Mouse (Mus musculus) kidney, postnatal 0 days (tissue): Measurements from ENCODE around the gene Ccdc71. TPM values are rescaled to one million over a fixed set of nuclear protein-coding genes. Genes with fewer than 3 reads are reported as not detected.

Experiments used
- ATAC-seq: fragments of 200-750 bp; cut with Nextera tagmentation; replicated peaks from 2 replicates; pipeline ENCODE4 v1.8.0; 2017; ENCODE audit warnings: low read depth, moderate number of reproducible peaks, moderate TSS enrichment, moderate library complexity; ENCODE audit not compliant: low FRiP score
- DNase-seq: peaks from one replicate; pipeline ENCODE4 v3.0.0-alpha.2; 2016; ENCODE audit warnings: low spot score
- H3K27ac ChIP-seq: fragments of 300-500 bp; sonication (generic); 2 replicates; pipeline ENCODE4 v1.5.1; 2014; ENCODE audit warnings: mild to moderate bottlenecking
- H3K27me3 ChIP-seq: fragments of 300-500 bp; sonication (generic); 2 replicates; pipeline ENCODE4 v1.6.1; 2014; ENCODE audit warnings: low read length, mixed read lengths; ENCODE audit not compliant: insufficient read depth
- H3K36me3 ChIP-seq: fragments of 300-500 bp; sonication (generic); 2 replicates; pipeline ENCODE4 v1.6.1; 2014; ENCODE audit warnings: low read length, mixed read lengths; ENCODE audit not compliant: insufficient read depth
- H3K4me1 ChIP-seq: fragments of 300-500 bp; sonication (generic); replicated peaks from 2 replicates; pipeline ENCODE4 v1.6.1; 2014; ENCODE audit warnings: antibody characterized with exemption, low read length, mixed read lengths; ENCODE audit not compliant: insufficient read depth
- H3K4me2 ChIP-seq: fragments of 300-500 bp; sonication (generic); 2 replicates; pipeline ENCODE4 v1.6.1; 2014; ENCODE audit warnings: mild to moderate bottlenecking, low read length, moderate library complexity, mixed read lengths
- H3K4me3 ChIP-seq: fragments of 300-500 bp; sonication (generic); replicated peaks from 2 replicates; pipeline ENCODE4 v1.5.1; 2014; ENCODE audit warnings: low read depth, low read length
- H3K9ac ChIP-seq: fragments of 300-500 bp; sonication (generic); 2 replicates; pipeline ENCODE4 v1.6.1; 2014; ENCODE audit warnings: low read depth, low read length
- H3K9me3 ChIP-seq: fragments of 300-500 bp; sonication (generic); replicated peaks from 2 replicates; pipeline ENCODE4 v1.6.1; 2016; ENCODE audit warnings: low read length, inconsistent platforms, mixed read lengths
- CTCF ChIP-seq: IDR thresholded peaks from 2 replicates; pipeline ENCODE4 v1.5.1; 2016; ENCODE audit warnings: antibody characterized with exemption, low read depth, mild to moderate bottlenecking, moderate library complexity
- WGBS: fragments of 180-500 bp; shearing (Covaris S2); extraction: QIAGEN DNeasy Blood & Tissue Kit; methylation state at CpG from one replicate; pipeline ENCODE4 v1.1.7; 2014; 5-methylcytosine and 5-hydroxymethylcytosine counted together
- polyA plus RNA-seq: library from polyadenylated mRNA; unstranded; fragments of >200 nt; fragmentation: Nextera tagmentation; extraction: Ambion mirVana; gene quantifications from 2 replicates; pipeline ENCODE4 v1.2.1, GENCODE M21; 2015

Gene Ccdc71
- polyA plus RNA-seq, 1 experiment from 2014 or later: 55.3 TPM

DNA sequence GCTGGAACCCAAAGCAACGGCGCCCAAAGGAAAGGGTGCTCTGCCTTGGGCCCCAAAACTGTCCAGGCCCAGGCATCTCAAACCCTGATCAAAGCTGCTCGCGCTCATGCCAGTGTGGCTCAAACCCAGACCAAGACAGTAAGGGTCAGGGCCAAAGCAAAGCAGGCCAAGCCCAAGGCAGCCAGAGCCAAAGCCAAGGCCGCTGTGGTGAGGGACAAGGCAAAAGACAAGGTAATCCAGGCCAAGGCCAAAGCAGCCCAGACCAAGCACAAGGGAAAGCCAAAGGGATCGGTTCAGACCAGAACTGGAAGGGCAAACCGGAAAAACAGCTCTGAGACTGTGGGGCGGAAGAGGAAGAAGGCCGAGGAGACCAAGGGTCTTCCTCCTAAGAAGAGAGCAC, 3.4 kb downstream of the Ccdc71 start:
- 97% methylated on average over 9 of the region's 9 CpGs for WGBS
- Histone ChIP-seq H3K9me3 (no peaks in the 10 kb centered on the region), H3K4me3 (no peak overlapping the region), H3K4me1 (peaks cover 16% of the 10 kb centered on the region), H3K4me2 (no peak overlapping the region), H3K9ac (no peak overlapping the region), H3K27me3 (no peaks in the 10 kb centered on the region), H3K27ac (no peak overlapping the region), H3K36me3 (peaks cover 28% of the 10 kb centered on the region; the same call in 1 of the 2 replicates)
- no peak for ATAC-seq
- no peak for DNase-seq
- TF ChIP-seq CTCF: no peak

DNA sequence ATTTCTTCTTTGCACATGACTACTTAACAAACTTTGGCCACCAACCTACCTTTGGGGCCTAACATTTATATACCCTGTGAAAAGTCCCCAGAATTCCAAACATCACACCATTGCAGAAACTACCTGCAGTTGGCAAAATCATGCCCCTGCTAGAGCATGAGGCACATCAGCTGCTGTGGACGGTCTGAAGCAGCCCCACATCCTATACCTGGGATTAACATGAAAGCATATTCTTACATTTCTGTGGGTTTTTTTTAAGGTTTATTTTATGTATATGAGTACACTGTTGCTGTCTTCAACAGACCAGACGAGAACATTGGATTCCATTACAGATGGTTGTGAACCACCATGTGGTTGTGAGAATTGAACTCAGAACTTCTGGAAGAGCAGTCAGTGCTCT, 5.9 kb downstream of the Ccdc71 start:
- ATAC-seq (no peak), DNase-seq (no peak)
- no peaks in the 10 kb centered on the region for H3K27me3 ChIP-seq
- no peak overlapping the region for H3K27ac ChIP-seq
- no peak for TF ChIP-seq CTCF
- no peak overlapping the region for H3K4me3 ChIP-seq
- H3K4me1 ChIP-seq: peaks cover 15% of the 10 kb centered on the region
- peaks cover 28% of the 10 kb centered on the region; the same call in 1 of the 2 replicates for H3K36me3 ChIP-seq
- no peaks in the 10 kb centered on the region for H3K9me3 ChIP-seq
- H3K9ac ChIP-seq: no peak overlapping the region
- H3K4me2 ChIP-seq: no peak overlapping the region
- WGBS: 97% methylated on average over 2 of the region's 2 CpGs

DNA sequence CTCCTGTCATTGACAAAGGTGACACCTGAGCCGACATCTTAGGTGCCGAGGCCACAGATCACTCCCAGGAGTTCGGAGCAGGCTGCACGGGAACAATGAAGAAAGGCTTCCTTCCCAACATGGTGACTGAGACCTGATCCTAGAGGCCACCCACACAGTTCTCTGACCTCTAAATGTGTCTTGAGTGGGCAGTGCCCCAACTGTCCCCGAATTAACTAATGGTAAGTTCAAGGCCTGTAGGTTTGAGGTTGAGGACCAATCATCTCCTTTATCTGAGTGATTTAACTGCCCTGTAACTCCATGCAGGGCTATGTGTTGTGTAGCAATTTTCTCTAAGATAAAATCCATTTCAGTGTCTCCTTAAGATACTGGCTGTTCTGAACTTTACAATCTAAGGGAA, 9.1 kb downstream of the Ccdc71 start:
- ATAC-seq: no peak
- Histone ChIP-seq H3K9ac (no peak overlapping the region), H3K4me3 (no peak overlapping the region), H3K27ac (no peak overlapping the region), H3K36me3 (0 out of 2 replicates have a peak, but pooled peaks cover 14% of the 10 kb centered on the region), H3K4me2 (no peak overlapping the region), H3K9me3 (no peaks in the 10 kb centered on the region), H3K27me3 (no peaks in the 10 kb centered on the region), H3K4me1 (no peaks in the 10 kb centered on the region)
- 33% methylated on average over 5 of the region's 5 CpGs for WGBS
- no peak for DNase-seq
- TF ChIP-seq CTCF: no peak

DNA sequence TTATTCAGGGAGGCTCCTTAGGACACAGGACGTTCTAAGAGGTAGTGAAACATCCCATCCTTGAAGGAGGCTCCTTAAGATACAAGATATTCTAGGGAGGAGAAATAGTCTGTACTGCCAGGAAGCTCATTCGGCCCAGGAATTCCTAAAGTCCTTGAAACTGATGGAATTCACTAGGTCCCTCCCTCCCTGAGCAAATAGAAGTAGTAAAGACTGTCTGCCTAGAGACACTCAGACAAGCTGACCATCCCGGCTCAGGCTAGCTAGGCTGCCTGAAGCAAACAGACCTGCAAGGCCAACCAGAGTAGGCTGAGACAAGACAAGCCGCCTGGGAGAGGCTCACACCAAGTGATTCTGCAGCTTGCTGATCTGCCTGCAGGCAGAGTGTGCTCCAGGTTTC, 9.5 kb downstream of the Ccdc71 start:
- no peaks in the 10 kb centered on the region for H3K9me3 ChIP-seq
- ATAC-seq (no peak), DNase-seq (no peak)
- H3K4me3 ChIP-seq: no peak overlapping the region
- H3K4me1 ChIP-seq: no peaks in the 10 kb centered on the region
- TF ChIP-seq CTCF: no peak
- H3K27ac ChIP-seq: no peak overlapping the region
- no peak overlapping the region for H3K4me2 ChIP-seq
- 0 out of 2 replicates have a peak, but pooled peaks cover 11% of the 10 kb centered on the region for H3K36me3 ChIP-seq
- no peak overlapping the region for H3K9ac ChIP-seq
- WGBS: 36% methylated on average over 4 of the region's 4 CpGs
- H3K27me3 ChIP-seq: no peaks in the 10 kb centered on the region

DNA sequence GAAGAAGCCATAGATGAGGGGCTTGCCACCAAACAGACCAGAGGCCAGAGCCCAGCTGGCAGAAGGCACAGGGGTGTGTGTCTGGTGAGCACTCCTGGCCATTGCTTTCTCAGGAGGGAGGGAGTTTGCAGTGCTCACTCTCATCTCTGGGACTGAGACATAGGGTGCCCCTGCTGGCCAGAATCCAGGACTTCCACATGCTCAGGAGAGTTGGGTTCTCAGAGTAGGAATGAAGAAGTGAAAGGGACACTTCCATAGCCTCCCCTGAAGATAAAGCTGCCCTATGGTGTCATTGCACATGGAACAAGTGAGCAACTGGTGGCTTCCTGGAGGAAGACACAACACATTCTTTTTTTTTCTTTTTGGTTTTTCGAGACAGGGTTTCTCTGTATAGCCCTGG, 14.2 kb downstream of the Ccdc71 start:
- Histone ChIP-seq H3K4me3 (no peak overlapping the region), H3K9me3 (no peaks in the 10 kb centered on the region), H3K36me3 (no peaks in the 10 kb centered on the region), H3K4me2 (no peak overlapping the region), H3K27me3 (no peaks in the 10 kb centered on the region), H3K4me1 (peaks cover 6% of the 10 kb centered on the region; the same call in 1 of the 2 replicates), H3K9ac (no peak overlapping the region), H3K27ac (no peak overlapping the region)
- no peak for ATAC-seq
- WGBS: 67% methylated on average over 1 of the region's 1 CpGs
- TF ChIP-seq CTCF: peak; percentile 41; the same call in 1 of the 2 replicates
- no peak for DNase-seq

DNA sequence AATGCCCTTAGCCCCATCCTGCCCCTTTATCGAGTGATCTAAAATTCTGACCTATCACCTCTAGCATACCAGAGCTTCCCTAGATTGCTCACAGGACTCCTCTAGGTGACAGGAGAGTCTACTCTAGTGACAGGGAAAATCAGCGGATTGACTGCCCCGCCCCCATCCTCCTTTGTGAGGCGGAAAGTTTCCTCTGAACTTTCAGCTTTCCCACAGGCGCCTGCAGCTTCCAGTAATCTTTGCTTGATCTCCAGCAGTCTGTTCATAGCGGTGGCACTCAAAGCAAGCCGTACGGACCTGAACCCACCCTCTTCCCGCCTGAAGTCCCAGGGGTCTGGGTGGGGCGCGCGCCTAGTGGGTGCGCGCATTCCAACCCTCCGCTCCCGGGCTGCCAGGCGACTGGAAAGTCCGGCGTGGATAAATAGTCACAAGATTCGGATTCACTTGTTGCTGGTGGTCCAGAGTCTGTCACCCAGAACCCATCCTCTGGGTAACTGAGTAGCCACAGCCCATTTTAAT, 18.4 kb downstream of the Ccdc71 start:
- Histone ChIP-seq H3K9ac (peak overlapping the region; percentile 55; the same call in 1 of the 2 replicates), H3K36me3 (peaks cover 13% of the 10 kb centered on the region), H3K4me1 (peaks cover 13% of the 10 kb centered on the region), H3K4me3 (peak overlapping the region; percentile 47), H3K9me3 (no peaks in the 10 kb centered on the region), H3K4me2 (peak overlapping the region; percentile 86), H3K27ac (peak overlapping the region; percentile 89), H3K27me3 (no peaks in the 10 kb centered on the region)
- under 1% methylated on average over 20 of the region's 20 CpGs for WGBS
- 0 out of 2 replicates have a peak, but pooled peaks have one; percentile 5 for TF ChIP-seq CTCF
- peak; percentile 94 for DNase-seq
- peak; percentile 74 for ATAC-seq
